ENCODE assay signal across 28 mouse cellular contexts in genomic region chr6:31874616-31875015, GRCm38 (mm10).
"Had no signal": no experiment of that assay in that cellular context is flagged by ENCODE, and none has a peak within 500 bp of the region (broad histone marks: within the 10 kb centered on the region; RNA-seq: fewer than 3 reads in every experiment).

No protein-coding gene starts in this region.

- H3K4me1 ChIP-seq: heart, embryonic 12.5 days; intestine, embryonic 15.5 days; kidney, embryonic 15.5 days had no signal

- DNase-seq: heart, postnatal 14 days; heart, postnatal 36 days; kidney, adult 11 months; kidney, adult 18-20 months; kidney, adult 2 months; kidney, adult 8-10 months; kidney, adult 9 months; kidney, postnatal 10 days; kidney, postnatal 14 days; kidney, postnatal 25 days; kidney, postnatal 36 days; kidney, postnatal 4 days; layer of hippocampus, adult 9-11 months; layer of hippocampus, postnatal 36 days had no signal

- H3K4me3 ChIP-seq: heart, embryonic 12.5 days; heart, embryonic 13.5 days; heart, embryonic 15.5 days; hindbrain, embryonic 10.5 days; hindbrain, embryonic 12.5 days; hindbrain, embryonic 13.5 days; hindbrain, embryonic 15.5 days; intestine, embryonic 15.5 days; kidney, embryonic 15.5 days; layer of hippocampus, adult 2 months; left cerebral cortex, adult 2 months had no signal

- H3K9me3 ChIP-seq: heart, embryonic 13.5 days; heart, embryonic 15.5 days; hindbrain, embryonic 10.5 days; hindbrain, embryonic 12.5 days; hindbrain, embryonic 13.5 days; hindbrain, embryonic 15.5 days; intestine, embryonic 15.5 days; kidney, embryonic 15.5 days had no signal

- H3K36me3 ChIP-seq: heart, embryonic 12.5 days; heart, embryonic 13.5 days; heart, embryonic 15.5 days; hindbrain, embryonic 10.5 days; hindbrain, embryonic 12.5 days; hindbrain, embryonic 13.5 days; hindbrain, embryonic 15.5 days; intestine, embryonic 15.5 days; kidney, embryonic 15.5 days had no signal

- H3K9ac ChIP-seq: heart, embryonic 12.5 days; heart, embryonic 13.5 days; heart, embryonic 15.5 days; hindbrain, embryonic 12.5 days; hindbrain, embryonic 13.5 days; hindbrain, embryonic 14.5 days; hindbrain, embryonic 15.5 days; intestine, embryonic 15.5 days; kidney, embryonic 15.5 days had no signal

- H3K27me3 ChIP-seq: heart, embryonic 12.5 days; heart, embryonic 13.5 days; heart, embryonic 15.5 days; hindbrain, embryonic 12.5 days; hindbrain, embryonic 15.5 days; intestine, embryonic 15.5 days; kidney, embryonic 15.5 days had no signal

- H3K27ac ChIP-seq: heart, embryonic 13.5 days; heart, embryonic 15.5 days; hindbrain, embryonic 10.5 days; hindbrain, embryonic 12.5 days; hindbrain, embryonic 13.5 days; hindbrain, embryonic 14.5 days; hindbrain, embryonic 15.5 days; hindbrain, postnatal 0 days; intestine, embryonic 15.5 days; kidney, embryonic 15.5 days; kidney, postnatal 0 days; layer of hippocampus, adult 2 months; left cerebral cortex, adult 2 months had no signal
